Mouse (Mus musculus) MEL-GATA-1-ER (cell line): ENCODE measurements around the gene 6030445D17Rik.

Experiments
- DNase-seq: peaks from one replicate; pipeline ENCODE4 v3.0.0-alpha.2; 2012; ENCODE audit warnings: low read depth; ENCODE audit errors: extremely low read depth

The 6030445D17Rik gene

GRCm38 (mm10) chr4:136462086-136462838, at the start of gene 6030445D17Rik:
6030445D17Rik (plus strand) TSS chr4:136462250.
- DNase-seq, result no peak

- DNase-seq, result no peak
Observed at GRCm38 (mm10) chr4:136415477-136415876, 46.6 kb upstream of the 6030445D17Rik start.

- DNase-seq, result no peak
Observed at GRCm38 (mm10) chr4:136418962-136419361, 43.1 kb upstream of the 6030445D17Rik start.

GRCm38 (mm10) chr4:136419386-136419785, 42.7 kb upstream of the 6030445D17Rik start:
- no peak for DNase-seq

GRCm38 (mm10) chr4:136423224-136423623, 38.8 kb upstream of the 6030445D17Rik start, which contains the start of gene Htr1d:
Htr1d (plus strand) TSS chr4:136423524.
- no peak for DNase-seq

GRCm38 (mm10) chr4:136424120-136424999, 37.7 kb upstream of the 6030445D17Rik start:
- no peak for DNase-seq

GRCm38 (mm10) chr4:136425000-136425288, 37.1 kb upstream of the 6030445D17Rik start:
- DNase-seq, result no peak

GRCm38 (mm10) chr4:136430609-136431375, 31.3 kb upstream of the 6030445D17Rik start:
- DNase-seq, result no peak

GRCm38 (mm10) chr4:136431376-136431693, 30.7 kb upstream of the 6030445D17Rik start:
- peak; percentile 59 for DNase-seq

GRCm38 (mm10) chr4:136434029-136434428, 28.0 kb upstream of the 6030445D17Rik start:
- no peak for DNase-seq

GRCm38 (mm10) chr4:136439106-136439505, 22.9 kb upstream of the 6030445D17Rik start:
- no peak for DNase-seq

- DNase-seq, result no peak
Observed at GRCm38 (mm10) chr4:136441354-136442043, 20.6 kb upstream of the 6030445D17Rik start.

GRCm38 (mm10) chr4:136444561-136444960, 17.5 kb upstream of the 6030445D17Rik start:
- no peak for DNase-seq

GRCm38 (mm10) chr4:136449795-136450194, 12.3 kb upstream of the 6030445D17Rik start:
- no peak for DNase-seq

- no peak for DNase-seq
Observed at GRCm38 (mm10) chr4:136450271-136450670, 11.8 kb upstream of the 6030445D17Rik start.

- DNase-seq, result no peak
Observed at GRCm38 (mm10) chr4:136451564-136451963, 10.5 kb upstream of the 6030445D17Rik start.

- no peak for DNase-seq
Observed at GRCm38 (mm10) chr4:136452286-136452685, 9.8 kb upstream of the 6030445D17Rik start.

- no peak for DNase-seq
Observed at GRCm38 (mm10) chr4:136452792-136453191, 9.3 kb upstream of the 6030445D17Rik start.

GRCm38 (mm10) chr4:136454850-136455260, 7.2 kb upstream of the 6030445D17Rik start:
- DNase-seq, result peak; percentile 42

- no peak for DNase-seq
Observed at GRCm38 (mm10) chr4:136456516-136457218, 5.4 kb upstream of the 6030445D17Rik start.

GRCm38 (mm10) chr4:136458276-136458675, 3.8 kb upstream of the 6030445D17Rik start:
- no peak for DNase-seq
